Mouse (Mus musculus) spleen, adult 2 months (tissue): ENCODE data around the gene Fancb. TPM values are rescaled to one million over a fixed set of nuclear protein-coding genes. Genes with fewer than 3 reads are reported as not detected.

Source experiments
- DNase-seq, 2 experiments: peaks; one replicate each; pipeline versions ENCODE4 v3.0.0 to v3.0.0-alpha.2; 2012 to 2021; ENCODE audit warnings: low spot score in 2 of 2, low read depth in 1 of 2
- H3K27ac ChIP-seq: fragments of 200-500 bp; 2 replicates; pipeline ENCODE4 v1.5.1; 2012; ENCODE audit warnings: low read length, inconsistent platforms; ENCODE audit not compliant: insufficient read depth
- H3K27me3 ChIP-seq: fragments of 200-500 bp; 2 replicates; pipeline ENCODE4 v1.6.1; 2012; ENCODE audit warnings: mild to moderate bottlenecking, moderate library complexity, low read length, inconsistent platforms; ENCODE audit not compliant: control insufficient read depth, insufficient read depth
- H3K36me3 ChIP-seq: fragments of 200-500 bp; 2 replicates; pipeline ENCODE4 v1.6.1; 2012; ENCODE audit warnings: mild to moderate bottlenecking, low read length, inconsistent platforms; ENCODE audit not compliant: control insufficient read depth, insufficient read depth
- H3K4me1 ChIP-seq: fragments of 200-500 bp; 2 replicates; pipeline ENCODE4 v1.6.1; 2011; ENCODE audit warnings: inconsistent platforms; ENCODE audit not compliant: control insufficient read depth, insufficient read depth, insufficient read length
- H3K4me3 ChIP-seq: fragments of 200-500 bp; 2 replicates; pipeline ENCODE4 v1.5.1; 2011; ENCODE audit warnings: mild to moderate bottlenecking, inconsistent platforms; ENCODE audit not compliant: insufficient read depth, insufficient read length; ENCODE audit errors: extremely low read depth
- CTCF ChIP-seq: fragments of 200-500 bp; IDR thresholded peaks from 2 replicates; pipeline ENCODE4 v1.5.1; 2011; ENCODE audit warnings: mild to moderate bottlenecking, inconsistent platforms; ENCODE audit not compliant: insufficient read depth, insufficient read length, insufficient replicate concordance; ENCODE audit errors: extremely low read depth
- POLR2A ChIP-seq: fragments of 200-500 bp; IDR thresholded peaks from 2 replicates; pipeline ENCODE4 v1.6.1; 2011; ENCODE audit warnings: low read depth, low read length, inconsistent platforms
- WGBS: fragments of 180-500 bp; shearing (Covaris S2); methylation state at CpG from one replicate; pipeline ENCODE4 v1.1.7; 2018; 5-methylcytosine and 5-hydroxymethylcytosine counted together
- polyA plus RNA-seq: library from polyadenylated mRNA; depleted of rRNA; stranded (reverse); fragments of >200 nt; gene quantifications from 2 replicates; pipeline ENCODE4 v1.2.3, GENCODE M21; 2012; rRNA removed

The Fancb gene
- 0.39 and 0.46 TPM in 2 replicates for polyA plus RNA-seq

DNA sequence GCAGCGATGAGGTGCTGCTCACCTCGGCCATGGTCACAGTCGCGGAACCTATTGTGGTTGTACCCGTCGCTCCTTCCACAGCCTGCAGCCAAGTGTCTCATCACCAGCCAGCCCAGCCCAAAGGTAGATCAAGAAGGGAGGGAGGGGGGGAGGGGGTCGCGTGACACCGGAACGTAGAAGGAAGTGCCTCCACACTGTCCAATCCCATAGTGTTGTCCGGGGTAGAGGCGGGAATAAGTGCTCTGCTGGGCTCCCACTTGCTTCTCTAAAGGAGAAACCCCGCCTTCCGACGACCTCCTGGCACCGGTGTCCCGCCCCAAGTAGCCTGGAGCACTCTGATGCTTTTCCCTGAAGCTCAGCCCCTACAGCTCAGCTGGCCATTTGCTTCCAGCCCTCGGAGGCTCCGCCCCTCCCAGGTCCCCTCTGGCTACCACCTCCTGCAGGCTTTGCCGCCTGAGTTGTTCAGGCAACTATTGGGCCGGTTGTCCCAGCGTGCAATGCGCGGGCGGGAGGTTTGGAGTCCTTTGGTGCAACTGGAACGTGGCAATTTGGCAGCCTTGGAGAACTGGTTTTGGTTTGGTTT is at the start of gene Fancb, which contains the start of gene Mospd2:
Fancb (plus strand) TSS at position 400 of the 583 bp plus-strand sequence.
Mospd2 (minus strand) TSS at position 183 of the 583 bp plus-strand sequence.
- WGBS = 26% methylated on average over 26 of the region's 26 CpGs
- no peak for TF ChIP-seq CTCF
- no peak for TF ChIP-seq POLR2A
- Histone ChIP-seq H3K4me3 (peak within 1 kb of the TSS; percentile 65), H3K27ac (peak within 1 kb of the TSS; percentile 61), H3K4me1 (no peaks in the 10 kb centered on the region), H3K36me3 (no peaks in the 10 kb centered on the region), H3K27me3 (no peaks in the 10 kb centered on the region)
- peak; percentile 74 to 75 for DNase-seq

DNA sequence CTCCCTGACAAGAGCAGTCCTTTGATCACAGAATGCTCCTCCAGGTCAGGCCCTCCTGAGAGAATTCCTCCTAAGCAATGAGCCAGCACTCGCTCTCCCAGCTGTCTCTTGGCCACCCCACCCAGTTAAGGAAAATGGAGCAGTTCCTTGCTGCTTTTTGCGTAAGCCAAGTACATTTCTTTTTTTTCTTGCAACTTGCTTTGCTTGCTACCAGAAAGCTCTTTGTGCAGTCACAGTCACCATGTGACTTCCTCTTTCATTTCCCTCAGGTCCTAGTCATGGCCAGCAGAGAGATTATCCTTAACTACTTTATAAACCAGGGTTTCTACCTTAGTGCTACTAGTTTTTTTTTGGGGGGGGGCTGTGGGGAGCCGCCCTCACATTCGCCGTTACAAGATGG is 38.9 kb upstream of the Fancb start:
- H3K4me1 ChIP-seq = peaks cover 3% of the 10 kb centered on the region; the same call in 1 of the 2 replicates
- peak overlapping the region; percentile 79 for H3K27ac ChIP-seq
- no peak for TF ChIP-seq POLR2A
- no peak for TF ChIP-seq CTCF
- no peaks in the 10 kb centered on the region for H3K27me3 ChIP-seq
- 82% methylated on average over 5 of the region's 5 CpGs for WGBS
- peak in 1 of 2 experiments; percentile 4 for DNase-seq
- no peak overlapping the region for H3K4me3 ChIP-seq
- H3K36me3 ChIP-seq = peaks cover 3% of the 10 kb centered on the region; the same call in 1 of the 2 replicates

DNA sequence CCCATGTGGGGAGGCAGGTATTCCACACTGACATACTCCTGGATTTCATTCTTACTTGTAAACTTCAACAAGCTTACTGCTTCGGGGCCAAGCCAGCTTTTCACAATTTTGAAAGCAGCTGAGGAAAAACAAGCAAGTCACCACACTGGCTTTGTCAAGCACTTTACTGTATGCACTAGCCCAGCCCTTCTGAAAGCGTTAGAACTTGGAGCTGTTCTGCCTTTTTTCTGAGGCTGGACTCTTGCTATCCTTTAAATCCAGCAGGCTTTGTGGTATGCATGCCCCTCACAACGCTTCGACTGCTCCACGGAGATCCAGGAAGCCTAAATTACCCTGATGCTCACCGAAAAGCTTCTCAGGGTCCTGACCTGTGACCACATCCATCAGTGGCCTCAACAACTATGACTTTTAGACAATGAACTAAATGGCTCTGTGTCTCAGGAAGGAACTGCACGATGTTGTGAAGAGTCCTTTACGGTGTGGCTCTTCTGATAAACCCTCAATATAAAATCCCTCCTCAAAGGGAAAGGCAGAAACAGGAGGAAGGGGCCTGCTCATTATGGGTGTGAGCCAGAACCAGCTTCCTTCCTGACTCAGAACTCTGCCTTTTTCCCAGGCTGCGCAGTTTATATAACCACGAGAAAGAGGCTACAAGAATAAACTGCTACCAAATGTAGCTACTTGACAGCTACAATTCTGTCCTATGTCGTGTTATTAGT is 28.4 kb upstream of the Fancb start:
- Histone ChIP-seq H3K27me3 (no peaks in the 10 kb centered on the region), H3K27ac (no peak overlapping the region), H3K4me3 (no peak overlapping the region), H3K4me1 (no peaks in the 10 kb centered on the region), H3K36me3 (no peaks in the 10 kb centered on the region)
- 54% methylated on average over 11 of the region's 11 CpGs for WGBS
- DNase-seq = no peak
- TF ChIP-seq CTCF (no peak), POLR2A (no peak)

DNA sequence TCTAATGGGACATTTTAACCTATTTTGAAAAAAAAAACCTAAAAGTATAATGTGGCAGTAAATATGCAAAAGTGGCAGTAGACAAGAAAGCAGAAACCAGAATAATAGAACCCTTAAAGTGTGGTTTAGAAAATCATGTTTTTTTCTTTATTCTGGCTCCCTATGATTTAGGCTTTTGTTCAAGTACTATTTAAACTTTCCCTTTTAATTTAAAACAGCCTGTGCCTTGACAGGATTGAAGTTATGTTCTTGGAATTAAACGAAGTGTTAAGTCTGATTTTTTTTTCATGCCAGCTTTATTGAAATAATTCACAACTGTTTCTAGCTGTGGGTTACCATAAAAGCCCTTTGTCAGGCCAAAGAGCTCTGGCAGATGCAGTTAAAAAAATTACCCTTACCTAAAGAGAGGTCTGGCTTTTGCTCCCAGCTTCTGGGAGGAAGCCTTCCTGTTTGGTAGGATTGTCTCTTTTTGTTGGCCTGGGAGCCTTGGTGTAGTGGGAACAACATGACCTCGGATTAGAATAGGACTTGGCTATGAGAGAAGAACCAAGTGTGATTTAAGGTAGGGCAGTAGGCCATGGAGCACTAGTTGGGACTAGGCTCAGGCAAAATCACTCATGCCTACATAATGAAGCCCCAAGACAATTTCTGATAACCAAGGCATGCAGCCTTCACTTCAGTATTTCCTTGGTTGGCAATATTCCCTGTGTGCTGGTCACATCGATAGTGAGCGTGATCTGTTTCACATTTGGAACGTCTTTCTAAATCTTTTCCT is 27.6 kb upstream of the Fancb start:
- no peak for DNase-seq
- H3K27ac ChIP-seq = no peak overlapping the region
- no peak overlapping the region for H3K4me3 ChIP-seq
- H3K36me3 ChIP-seq = no peaks in the 10 kb centered on the region
- WGBS = 77% methylated on average over 5 of the region's 5 CpGs
- no peaks in the 10 kb centered on the region for H3K4me1 ChIP-seq
- no peaks in the 10 kb centered on the region for H3K27me3 ChIP-seq
- no peak for TF ChIP-seq POLR2A
- TF ChIP-seq CTCF = no peak

DNA sequence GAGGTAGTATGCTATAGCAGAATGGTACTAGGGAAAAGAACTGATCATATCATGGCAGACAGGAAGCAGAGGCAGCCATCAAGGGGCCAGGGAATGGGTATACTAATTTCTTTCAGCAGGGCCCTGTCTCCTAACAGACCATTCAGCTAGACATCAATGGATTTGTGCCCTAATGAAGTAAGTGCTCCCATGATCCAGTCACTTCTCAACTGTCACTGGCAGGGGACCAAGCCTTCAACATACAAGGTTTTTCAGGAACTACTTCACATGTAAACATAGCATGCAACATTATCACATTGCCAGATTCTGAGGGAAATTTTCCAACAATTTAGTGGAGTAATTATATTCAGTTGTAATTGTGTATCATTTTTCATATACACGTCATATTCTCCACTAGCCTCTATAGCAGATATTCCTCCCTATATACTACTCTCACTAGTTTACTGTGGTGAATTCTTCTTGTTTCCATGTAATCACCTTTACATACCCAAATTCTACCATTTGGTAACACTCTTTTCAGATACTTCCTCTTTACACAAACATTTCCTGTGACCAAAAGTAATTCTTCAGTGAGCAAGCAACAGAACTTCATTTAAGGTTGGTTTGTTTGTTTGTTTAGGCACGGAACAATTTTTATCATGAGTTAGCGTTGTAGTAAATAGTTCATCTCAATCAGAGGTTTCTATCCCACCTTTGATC is 14.5 kb upstream of the Fancb start:
- no peak for TF ChIP-seq CTCF
- no peak for TF ChIP-seq POLR2A
- no peak for DNase-seq
- Histone ChIP-seq H3K27me3 (no peaks in the 10 kb centered on the region), H3K4me1 (no peaks in the 10 kb centered on the region), H3K4me3 (no peak overlapping the region), H3K36me3 (no peaks in the 10 kb centered on the region), H3K27ac (no peak overlapping the region)
- WGBS = 90% methylated on average over 3 of the region's 3 CpGs

DNA sequence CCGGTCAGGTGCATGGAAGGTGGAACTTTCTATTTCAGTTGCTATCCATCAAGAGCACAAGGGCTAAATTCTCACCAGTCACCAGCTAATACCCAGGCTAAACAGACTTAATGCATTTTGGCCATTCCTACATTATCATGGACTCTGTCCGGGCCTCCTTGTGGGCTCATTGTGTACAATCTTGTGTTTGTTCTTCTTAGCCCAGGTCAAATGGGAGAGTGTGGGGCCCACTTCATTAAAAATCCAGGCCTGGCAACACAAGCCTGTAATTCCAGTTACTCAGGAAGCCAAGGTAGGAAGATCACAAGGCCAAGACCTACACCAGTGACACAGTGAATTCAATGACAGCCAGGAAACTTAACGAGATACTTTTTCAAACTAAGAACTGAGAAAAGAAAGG is 9.2 kb upstream of the Fancb start:
- no peaks in the 10 kb centered on the region for H3K27me3 ChIP-seq
- 85% methylated on average over 3 of the region's 3 CpGs for WGBS
- no peaks in the 10 kb centered on the region for H3K36me3 ChIP-seq
- no peak overlapping the region for H3K4me3 ChIP-seq
- TF ChIP-seq POLR2A (no peak), CTCF (no peak)
- H3K27ac ChIP-seq = no peak overlapping the region
- no peak for DNase-seq
- H3K4me1 ChIP-seq = no peaks in the 10 kb centered on the region

DNA sequence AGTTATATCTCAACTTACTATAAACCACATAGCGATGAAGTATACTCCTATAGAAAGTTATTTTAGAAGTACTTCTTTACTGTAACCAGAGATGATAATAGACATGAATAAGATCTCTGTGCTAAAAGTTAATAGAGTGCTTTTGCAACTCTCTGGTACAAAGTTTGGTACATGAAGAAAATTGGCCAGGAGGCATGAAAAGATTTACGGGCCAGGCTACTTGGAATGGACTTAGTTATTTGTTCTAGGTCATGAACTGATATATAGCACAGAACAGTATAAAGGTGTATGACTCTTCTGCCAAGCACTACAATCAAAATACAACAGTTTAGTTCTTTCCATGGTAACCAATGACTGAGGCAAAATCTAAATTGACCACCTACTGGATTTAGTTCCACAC is 1.5 kb upstream of the Fancb start:
- Histone ChIP-seq H3K36me3 (no peaks in the 10 kb centered on the region), H3K27me3 (no peaks in the 10 kb centered on the region), H3K4me1 (no peaks in the 10 kb centered on the region), H3K4me3 (no peak overlapping the region), H3K27ac (no peak overlapping the region)
- DNase-seq = no peak
- no peak for TF ChIP-seq POLR2A
- TF ChIP-seq CTCF = no peak
- 90% methylated on average over 2 of the region's 2 CpGs for WGBS
